Mouse (Mus musculus) liver, embryonic 14.5 days (tissue): ENCODE measurements around the gene Sorcs2.

Experiments used
- CTCF ChIP-seq: IDR thresholded peaks from 2 replicates; pipeline ENCODE4 v1.5.1; 2016; ENCODE audit warnings: antibody characterized with exemption, low read depth, control low read depth
- EP300 ChIP-seq: IDR thresholded peaks from 2 replicates; pipeline ENCODE4 v1.6.1; 2016; ENCODE audit warnings: antibody characterized with exemption, low read depth

- TF ChIP-seq CTCF, result no peak
- no peak for TF ChIP-seq EP300
These were observed 195.2 kb downstream of the Sorcs2 start for GRCm38 (mm10) chr5:36202781-36203180.
